In genomic region chr16:77055519-77056159, GRCm38 (mm10) we compare ENCODE assay signal across 25 mouse cellular contexts. TPM values are rescaled to one million over a fixed set of nuclear protein-coding genes. Genes with fewer than 3 reads are reported as not detected.
DNase-seq lines count a peak whose midpoint lies in the region; ATAC-seq and TF ChIP-seq lines count a peak whose summit lies in the region.
"Had no signal": no experiment of that assay in that cellular context is flagged by ENCODE, and none has a peak within 500 bp of the region (broad histone marks: within the 10 kb centered on the region; RNA-seq: fewer than 3 reads in every experiment).

No protein-coding gene starts in this region.

- no peak overlapping the region for H3K4me3 ChIP-seq in kidney, embryonic 14.5 days (ENCODE audit: low read length)
- no peak overlapping the region for H3K4me3 ChIP-seq in kidney, postnatal 0 days (replicated peaks; ENCODE audit: low read depth, low read length)
- no peak overlapping the region for H3K4me3 ChIP-seq in embryonic facial prominence, embryonic 14.5 days (ENCODE audit: low read depth, low read length)
- H3K4me3 ChIP-seq: embryonic facial prominence, embryonic 12.5 days; erythroblast, embryonic 14.5 days; forebrain, embryonic 12.5 days; forebrain, embryonic 15.5 days; heart, embryonic 12.5 days; heart, embryonic 15.5 days; hindbrain, embryonic 15.5 days had no signal

- no peak for DNase-seq in kidney, adult 8-10 months
- peak; percentile 57 for DNase-seq in kidney, postnatal 0 days (ENCODE audit: low spot score)
- no peak for DNase-seq in kidney, postnatal 14 days
- peak; percentile 38 for DNase-seq in embryonic facial prominence, embryonic 14.5 days (ENCODE audit: low spot score)
- DNase-seq in heart, postnatal 14 days = no peak
- DNase-seq: adrenal gland, adult 2 months; adrenal gland, postnatal 14 days; cerebellum, adult 11 months; cerebellum, adult 2 months; cerebellum, adult 9-11 months; cerebellum, postnatal 25 days; embryo, embryonic 11 days; gastrocnemius, postnatal 25 days; heart, adult 18-20 months; heart, postnatal 10 days; heart, postnatal 4 days had no signal

- no peaks in the 10 kb centered on the region for H3K27me3 ChIP-seq in kidney, embryonic 14.5 days (ENCODE audit: control insufficient read depth, insufficient read depth, low read length)
- no peaks in the 10 kb centered on the region for H3K27me3 ChIP-seq in kidney, postnatal 0 days (ENCODE audit: insufficient read depth, low read length)
- H3K27me3 ChIP-seq in embryonic facial prominence, embryonic 14.5 days (replicated peaks; ENCODE audit: control insufficient read depth, insufficient read depth, low read length) = no peaks in the 10 kb centered on the region
- H3K27me3 ChIP-seq: embryonic facial prominence, embryonic 12.5 days; forebrain, embryonic 12.5 days; forebrain, embryonic 15.5 days; heart, embryonic 12.5 days; heart, embryonic 15.5 days; hindbrain, embryonic 15.5 days had no signal

- no peak for TF ChIP-seq CTCF in kidney, postnatal 0 days (IDR thresholded peaks at IDR 0.05; ENCODE audit: low read depth)

- peak; percentile 85; the same call in 1 of the 2 replicates for ATAC-seq in kidney, embryonic 14.5 days (ENCODE audit: low FRiP score, low TSS enrichment)
- ATAC-seq in kidney, postnatal 0 days (replicated peaks; ENCODE audit: low FRiP score, low read depth) = peak; percentile 52; the same call in 1 of the 2 replicates
- peak; percentile 85 for ATAC-seq in embryonic facial prominence, embryonic 14.5 days (ENCODE audit: low read depth)
- ATAC-seq: CD4-positive, CD25-positive, alpha-beta regulatory T cell, adult 4 months; forebrain, embryonic 15.5 days had no signal

- intact Hi-C loops in heart, postnatal 14 days (cut with DNase I) = loop anchor here (5.0 kb wide), 1 partner anchor 38 kb away; no protein-coding TSS in a partner anchor

- no peak overlapping the region for H3K27ac ChIP-seq in kidney, embryonic 14.5 days (ENCODE audit: low read depth, low read length)
- H3K27ac ChIP-seq in kidney, postnatal 0 days = no peak overlapping the region
- no peak overlapping the region for H3K27ac ChIP-seq in embryonic facial prominence, embryonic 14.5 days (replicated peaks; ENCODE audit: low read depth, low read length)
- H3K27ac ChIP-seq: embryonic facial prominence, embryonic 12.5 days; forebrain, embryonic 12.5 days; forebrain, embryonic 15.5 days; heart, embryonic 15.5 days; hindbrain, embryonic 15.5 days had no signal

- no peaks in the 10 kb centered on the region for H3K9me3 ChIP-seq in kidney, embryonic 14.5 days (ENCODE audit: control insufficient read depth, low read length)
- no peaks in the 10 kb centered on the region for H3K9me3 ChIP-seq in kidney, postnatal 0 days (replicated peaks; ENCODE audit: low read length)
- no peaks in the 10 kb centered on the region for H3K9me3 ChIP-seq in embryonic facial prominence, embryonic 14.5 days (ENCODE audit: control insufficient read depth, low read length)
- H3K9me3 ChIP-seq: embryonic facial prominence, embryonic 12.5 days; forebrain, embryonic 12.5 days; forebrain, embryonic 15.5 days; heart, embryonic 12.5 days; heart, embryonic 15.5 days; hindbrain, embryonic 15.5 days had no signal

- H3K9ac ChIP-seq in kidney, embryonic 14.5 days (ENCODE audit: low read depth, low read length) = no peak overlapping the region
- H3K9ac ChIP-seq in kidney, postnatal 0 days (ENCODE audit: low read depth, low read length) = no peak overlapping the region
- no peak overlapping the region for H3K9ac ChIP-seq in embryonic facial prominence, embryonic 14.5 days (ENCODE audit: low read depth, low read length)
- H3K9ac ChIP-seq: embryonic facial prominence, embryonic 12.5 days; forebrain, embryonic 12.5 days; forebrain, embryonic 15.5 days; heart, embryonic 12.5 days; heart, embryonic 15.5 days; hindbrain, embryonic 15.5 days had no signal

- H3K4me2 ChIP-seq in kidney, embryonic 14.5 days (replicated peaks; ENCODE audit: low read depth, low read length) = no peak overlapping the region
- no peak overlapping the region for H3K4me2 ChIP-seq in kidney, postnatal 0 days (ENCODE audit: low read length)
- no peak overlapping the region for H3K4me2 ChIP-seq in embryonic facial prominence, embryonic 14.5 days (ENCODE audit: low read depth, low read length)
- H3K4me2 ChIP-seq: embryonic facial prominence, embryonic 12.5 days; forebrain, embryonic 12.5 days; forebrain, embryonic 15.5 days; heart, embryonic 12.5 days; heart, embryonic 15.5 days; hindbrain, embryonic 15.5 days had no signal

- H3K4me1 ChIP-seq in kidney, embryonic 14.5 days (ENCODE audit: control insufficient read depth, insufficient read depth, low read length) = peaks cover 4% of the 10 kb centered on the region; the same call in 1 of the 2 replicates
- H3K4me1 ChIP-seq in kidney, postnatal 0 days (replicated peaks; ENCODE audit: insufficient read depth, low read length) = no peaks in the 10 kb centered on the region
- no peaks in the 10 kb centered on the region for H3K4me1 ChIP-seq in embryonic facial prominence, embryonic 14.5 days (ENCODE audit: control insufficient read depth, insufficient read depth, low read length)
- H3K4me1 ChIP-seq: embryonic facial prominence, embryonic 12.5 days; forebrain, embryonic 12.5 days; heart, embryonic 12.5 days; heart, embryonic 15.5 days; hindbrain, embryonic 15.5 days had no signal

- peaks cover 16% of the 10 kb centered on the region for H3K36me3 ChIP-seq in kidney, embryonic 14.5 days (ENCODE audit: control insufficient read depth, insufficient read depth, low read length)
- peaks cover 17% of the 10 kb centered on the region; the same call in 1 of the 2 replicates for H3K36me3 ChIP-seq in kidney, postnatal 0 days (ENCODE audit: insufficient read depth, low read length)
- peaks cover 37% of the 10 kb centered on the region for H3K36me3 ChIP-seq in embryonic facial prominence, embryonic 14.5 days (ENCODE audit: control insufficient read depth, insufficient read depth, low read length)

- 29% methylated on average over 8 of the region's 8 CpGs for WGBS in kidney, embryonic 14.5 days
- 34% methylated on average over 8 of the region's 8 CpGs for WGBS in kidney, postnatal 0 days
- WGBS in embryonic facial prominence, embryonic 14.5 days = 62% methylated on average over 8 of the region's 8 CpGs

RNA-seq across cellular contexts. Expression of gene Usp25, which starts 42.1 kb away (rescaled TPM):
- polyA plus RNA-seq in kidney, embryonic 14.5 days (2014; fragmentation: Nextera tagmentation; extraction: Ambion mirVana) = 17.2 and 31.5 TPM in 2 replicates
- 20.4 and 21.7 TPM in 2 replicates for polyA plus RNA-seq in kidney, postnatal 0 days (2015; fragmentation: Nextera tagmentation; extraction: Ambion mirVana)
- 24.4 and 25.3 TPM in 2 replicates for polyA plus RNA-seq in embryonic facial prominence, embryonic 14.5 days (2014; fragmentation: Nextera tagmentation; extraction: Ambion mirVana)
- total RNA-seq in heart, postnatal 14 days (2021) = 10 to 100 TPM; 72.0 to 78.6 TPM

Comparison
In these comparisons a context has a peak if more than half of its experiments do, and no peak if none do; other contexts are left out.
1. DNase-seq: peak in kidney, postnatal 0 days (single experiment) and embryonic facial prominence, embryonic 14.5 days (single experiment); none in kidney, adult 8-10 months (0 of 2), kidney, postnatal 14 days (single experiment) and heart, postnatal 14 days (0 of 2).
2. Peak in every context shown above with its lines, with median percentiles within 50 percentile points of each other: ATAC-seq.